Mouse (Mus musculus): Measurements from ENCODE around the gene Tepsin. TPM values are rescaled to one million over a fixed set of nuclear protein-coding genes. Genes with fewer than 3 reads are reported as not detected.

The Tepsin gene
- polyA plus RNA-seq (2017; shearing (Covaris generic)), result 10 to 100 TPM in 1 of 2 experiments, 1 to 10 TPM in 1; 9.2 to 12.1 TPM

GRCm38 (mm10) chr11:120098588-120099511 lies at the start of gene Tepsin, which contains the start of gene Ndufaf8:
Gene Tepsin (minus strand): TSS chr11:120098731.
Gene Ndufaf8 (plus strand): TSS chr11:120098928.
- ATAC-seq, result peak; percentile 98

- ATAC-seq, result no peak
Measured at GRCm38 (mm10) chr11:120143708-120144497, 45.4 kb upstream of the Tepsin start.

GRCm38 (mm10) chr11:120142601-120143051 lies 44.1 kb upstream of the Tepsin start:
- peak; percentile 94 for ATAC-seq

- no peak for ATAC-seq
Measured at GRCm38 (mm10) chr11:120140255-120140654, 41.7 kb upstream of the Tepsin start.

- peak; percentile 38 for ATAC-seq
Measured at GRCm38 (mm10) chr11:120139309-120139731, 40.8 kb upstream of the Tepsin start.

- no peak for ATAC-seq
Measured at GRCm38 (mm10) chr11:120137625-120138004, 39.1 kb upstream of the Tepsin start.

- no peak for ATAC-seq
Measured at GRCm38 (mm10) chr11:120136796-120137624, 38.5 kb upstream of the Tepsin start.

- no peak for ATAC-seq
Measured at GRCm38 (mm10) chr11:120136195-120136594, 37.7 kb upstream of the Tepsin start.

GRCm38 (mm10) chr11:120134847-120135530 lies 36.5 kb upstream of the Tepsin start:
- ATAC-seq, result no peak

GRCm38 (mm10) chr11:120134148-120134547 lies 35.6 kb upstream of the Tepsin start:
- ATAC-seq, result no peak

- no peak for ATAC-seq
Measured at GRCm38 (mm10) chr11:120129281-120129680, 30.8 kb upstream of the Tepsin start.

GRCm38 (mm10) chr11:120126845-120127244 lies 28.3 kb upstream of the Tepsin start:
- ATAC-seq, result no peak

- ATAC-seq, result no peak
Measured at GRCm38 (mm10) chr11:120122126-120122525, 23.6 kb upstream of the Tepsin start.

GRCm38 (mm10) chr11:120120642-120121420 lies 22.3 kb upstream of the Tepsin start:
- no peak for ATAC-seq

- ATAC-seq, result no peak
Measured at GRCm38 (mm10) chr11:120119936-120120541, 21.5 kb upstream of the Tepsin start.

- ATAC-seq, result no peak
Measured at GRCm38 (mm10) chr11:120119108-120119507, 20.6 kb upstream of the Tepsin start.

GRCm38 (mm10) chr11:120117626-120118025 lies 19.1 kb upstream of the Tepsin start:
- no peak for ATAC-seq

- ATAC-seq, result no peak
Measured at GRCm38 (mm10) chr11:120114488-120115215, 16.1 kb upstream of the Tepsin start.

GRCm38 (mm10) chr11:120112136-120112535 lies 13.6 kb upstream of the Tepsin start:
- ATAC-seq, result no peak

- ATAC-seq, result no peak
Measured at GRCm38 (mm10) chr11:120111033-120111432, 12.5 kb upstream of the Tepsin start.
